Mouse (Mus musculus): ENCODE data around the gene Ak3.

Ak3 gene

GRCm38 (mm10) chr19:29047334-29048170 lies at the start of gene Ak3:
Ak3 (minus strand) TSS chr19:29047961.
- peak; percentile 68 to 74 for DNase-seq

GRCm38 (mm10) chr19:29092194-29092593 lies 44.4 kb upstream of the Ak3 start:
- no peak for DNase-seq

- no peak for DNase-seq
Observed at GRCm38 (mm10) chr19:29088628-29089027, 40.9 kb upstream of the Ak3 start.

GRCm38 (mm10) chr19:29074802-29075201 lies 27.0 kb upstream of the Ak3 start:
- no peak for DNase-seq

- DNase-seq = no peak
Observed at GRCm38 (mm10) chr19:29069195-29069594, 21.4 kb upstream of the Ak3 start.

- peak; percentile 72 to 76 for DNase-seq
Observed at GRCm38 (mm10) chr19:29066981-29067471, 19.3 kb upstream of the Ak3 start.

- DNase-seq = peak; percentile 19 to 27
Observed at GRCm38 (mm10) chr19:29064451-29065102, 16.8 kb upstream of the Ak3 start.

GRCm38 (mm10) chr19:29063577-29064363 lies 16.0 kb upstream of the Ak3 start:
- peak; percentile 81 to 95 for DNase-seq

- no peak for DNase-seq
Observed at GRCm38 (mm10) chr19:29063009-29063408, 15.2 kb upstream of the Ak3 start.

- DNase-seq = no peak
Observed at GRCm38 (mm10) chr19:29060299-29060698, 12.5 kb upstream of the Ak3 start.

- DNase-seq = no peak
Observed at GRCm38 (mm10) chr19:29059688-29060087, 11.9 kb upstream of the Ak3 start.

GRCm38 (mm10) chr19:29058741-29059140 lies 11.0 kb upstream of the Ak3 start:
- no peak for DNase-seq

GRCm38 (mm10) chr19:29055469-29055868 lies 7.7 kb upstream of the Ak3 start:
- DNase-seq = no peak

- no peak for DNase-seq
Observed at GRCm38 (mm10) chr19:29054594-29054993, 6.8 kb upstream of the Ak3 start.

GRCm38 (mm10) chr19:29052786-29053185 lies 5.0 kb upstream of the Ak3 start:
- DNase-seq = no peak

- DNase-seq = no peak
Observed at GRCm38 (mm10) chr19:29050186-29050980, 2.6 kb upstream of the Ak3 start.

- DNase-seq = no peak
Observed at GRCm38 (mm10) chr19:29049401-29050075, 1.8 kb upstream of the Ak3 start.

GRCm38 (mm10) chr19:29046961-29047333 lies 814 bp downstream of the Ak3 start:
- DNase-seq = no peak

GRCm38 (mm10) chr19:29045956-29046650 lies 1.7 kb downstream of the Ak3 start:
- DNase-seq = no peak

GRCm38 (mm10) chr19:29045369-29045768 lies 2.4 kb downstream of the Ak3 start:
- DNase-seq = no peak

GRCm38 (mm10) chr19:29044353-29044768 lies 3.4 kb downstream of the Ak3 start:
- no peak for DNase-seq

All from spleen, adult 18-20 months (tissue).